Mouse (Mus musculus): ENCODE data around the gene Nfatc2.

GRCm38 (mm10) chr2:168517774-168518173 lies 83.7 kb downstream of the Nfatc2 start:
- TF ChIP-seq POLR2A (IDR thresholded peaks at IDR 0.05; ENCODE audit: borderline replicate concordance, extremely low read depth, insufficient read depth, insufficient read length, poor library complexity, severe bottlenecking) (no peak), CTCF (IDR thresholded peaks at IDR 0.05; ENCODE audit: borderline replicate concordance, extremely low read depth, insufficient read depth, insufficient read length) (no peak)
